Mouse (Mus musculus) brown adipose tissue, adult 24 weeks (tissue): Measurements from ENCODE around the gene Nutm1. TPM values are rescaled to one million over a fixed set of nuclear protein-coding genes. Genes with fewer than 3 reads are reported as not detected.

ENCODE experiments used
- H3K27ac ChIP-seq: fragments of 200-500 bp; replicated peaks from 2 replicates; pipeline ENCODE4 v1.5.1; 2012; ENCODE audit warnings: low read depth, mild to moderate bottlenecking, low read length
- H3K4me1 ChIP-seq: fragments of 200-500 bp; 2 replicates; pipeline ENCODE4 v1.6.1; 2012; ENCODE audit warnings: low read length, mixed read lengths; ENCODE audit not compliant: control insufficient read depth, insufficient read depth, insufficient read length
- H3K4me3 ChIP-seq: fragments of 200-500 bp; 2 replicates; pipeline ENCODE4 v1.5.1; 2012; ENCODE audit warnings: low read depth, mild to moderate bottlenecking, low read length, moderate library complexity; ENCODE audit not compliant: insufficient read depth
- polyA plus RNA-seq: library from polyadenylated mRNA; stranded (reverse); fragments of >200 nt; gene quantifications from 2 replicates; pipeline ENCODE4 v1.2.4, GENCODE M21; 2012; ENCODE audit not compliant: missing spikeins, insufficient read depth, insufficient read length

Gene Nutm1
- polyA plus RNA-seq, 1 experiment: not detected

- Histone ChIP-seq H3K4me1 (no peaks in the 10 kb centered on the region), H3K27ac (no peak overlapping the region), H3K4me3 (peak overlapping the region; percentile 100)
Measured at GRCm38 (mm10) chr2:112239935-112240721, 19.0 kb downstream of the Nutm1 start.

DNA sequence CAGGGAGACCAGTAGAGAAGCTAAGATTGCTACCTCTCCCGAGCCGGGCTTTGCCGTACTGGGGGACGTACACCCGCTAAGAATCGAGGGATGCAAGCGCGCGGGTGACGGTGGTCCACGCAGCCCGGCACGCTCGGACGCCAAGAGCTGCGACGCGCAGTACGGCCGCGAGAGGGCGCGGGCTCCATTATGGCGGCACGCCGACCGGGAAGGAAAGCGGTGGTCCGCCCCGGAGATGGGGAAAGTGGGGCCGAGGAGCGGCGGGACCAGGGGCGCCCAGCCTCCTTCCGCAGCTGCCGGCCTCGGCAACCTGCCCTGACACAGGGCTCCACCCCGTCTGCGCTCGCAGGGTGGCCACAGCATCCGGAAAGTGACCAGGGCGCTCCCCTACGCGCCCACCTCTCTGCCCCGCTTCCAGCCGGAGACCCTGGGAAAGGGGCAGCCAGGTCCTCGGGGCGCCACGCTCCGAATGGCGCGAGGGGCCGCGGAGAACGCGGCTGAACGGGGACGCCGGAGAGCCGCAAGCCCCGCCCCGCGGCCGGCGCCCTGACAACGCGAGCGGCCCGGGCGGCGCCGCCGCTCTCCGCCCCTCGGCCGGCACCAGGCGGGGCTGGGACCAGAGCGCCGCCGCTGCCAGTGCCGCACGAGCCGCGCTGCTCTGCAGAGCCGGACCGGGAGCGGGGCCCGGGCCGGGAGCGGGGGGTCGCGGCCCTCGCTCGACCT is 19.7 kb downstream of the Nutm1 start, which contains the start of gene Lpcat4:
Gene Lpcat4 (plus strand): TSS at position 257 of the 723 bp plus-strand sequence.
- peak within 1 kb of the TSS; percentile 100 for H3K4me3 ChIP-seq
- peak within 1 kb of the TSS; percentile 89 for H3K27ac ChIP-seq
- H3K4me1 ChIP-seq: no peaks in the 10 kb centered on the region

DNA sequence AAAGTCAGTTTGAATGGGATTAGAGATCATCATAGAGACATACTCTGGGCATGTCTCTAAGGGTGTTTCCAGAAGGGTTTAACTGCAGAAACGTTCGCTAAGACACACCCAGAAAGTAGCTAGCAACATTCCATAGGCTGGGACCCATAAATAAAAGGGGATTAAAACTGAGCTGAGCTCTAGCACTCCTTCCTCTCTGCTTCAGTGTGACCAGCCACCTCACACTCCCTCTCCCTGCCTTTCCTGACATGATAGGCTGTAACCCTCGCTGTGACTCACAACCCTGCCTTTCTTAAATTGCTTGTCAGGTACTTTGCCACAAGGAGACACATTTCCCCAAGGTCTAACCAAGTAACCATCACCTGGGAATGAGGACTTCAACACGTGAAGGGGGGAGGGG is 21.1 kb downstream of the Nutm1 start:
- no peak overlapping the region for H3K4me3 ChIP-seq
- H3K27ac ChIP-seq: no peak overlapping the region
- H3K4me1 ChIP-seq: no peaks in the 10 kb centered on the region

DNA sequence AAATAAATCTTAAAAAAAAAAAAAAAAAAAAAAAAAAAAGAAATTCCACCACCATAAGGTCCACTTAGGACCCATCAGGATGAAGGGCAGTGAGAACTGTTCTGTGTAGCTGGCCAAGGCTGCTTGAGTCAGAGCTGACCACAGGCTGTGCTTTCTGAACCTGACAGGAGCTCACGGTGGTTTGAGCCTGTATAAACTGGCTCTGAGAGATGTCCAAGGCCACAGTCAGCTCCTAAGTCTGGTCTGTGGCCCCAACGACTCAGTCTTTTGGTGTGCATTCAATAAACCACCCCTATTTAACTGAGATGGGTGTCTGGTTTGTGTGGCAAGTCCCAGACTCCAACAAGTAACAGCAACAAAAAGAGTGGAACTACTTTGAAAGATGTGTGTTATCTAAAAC is 22.5 kb downstream of the Nutm1 start:
- H3K27ac ChIP-seq: no peak overlapping the region
- no peak overlapping the region for H3K4me3 ChIP-seq
- no peaks in the 10 kb centered on the region for H3K4me1 ChIP-seq

- no peak overlapping the region for H3K4me3 ChIP-seq
- H3K27ac ChIP-seq: no peak overlapping the region
- no peaks in the 10 kb centered on the region for H3K4me1 ChIP-seq
Measured at GRCm38 (mm10) chr2:112232623-112233022, 26.5 kb downstream of the Nutm1 start.

- Histone ChIP-seq H3K27ac (no peak overlapping the region), H3K4me3 (no peak overlapping the region)
Measured at GRCm38 (mm10) chr2:112224356-112224755, 34.7 kb downstream of the Nutm1 start.

DNA sequence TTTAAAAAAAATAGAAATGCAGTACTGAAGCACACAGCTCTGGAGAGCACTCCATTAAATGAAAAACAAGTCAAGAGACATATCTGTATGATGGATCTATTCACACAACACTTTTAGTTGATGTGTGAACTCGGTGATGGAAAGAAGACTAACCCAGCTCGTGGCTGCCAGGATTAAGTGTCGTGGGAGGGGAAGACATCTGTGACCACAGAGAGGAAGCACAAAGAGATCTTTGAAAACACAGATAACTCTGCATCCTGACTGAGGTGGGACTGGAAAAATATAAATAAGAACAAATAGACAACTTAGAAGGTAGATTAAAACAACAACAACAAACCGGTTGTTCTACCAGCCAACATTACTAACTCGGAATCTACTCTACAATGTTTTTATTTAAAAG is 36.5 kb downstream of the Nutm1 start:
- Histone ChIP-seq H3K4me3 (no peak overlapping the region), H3K4me1 (no peaks in the 10 kb centered on the region), H3K27ac (no peak overlapping the region)

More at GRCm38 (mm10) chr2:112224356-112224755, 34.7 kb downstream of the Nutm1 start:
- H3K4me1 ChIP-seq: no peaks in the 10 kb centered on the region

- Histone ChIP-seq H3K4me3 (no peak overlapping the region), H3K27ac (no peak overlapping the region), H3K4me1 (no peaks in the 10 kb centered on the region)
Measured at GRCm38 (mm10) chr2:112220880-112221279, 38.2 kb downstream of the Nutm1 start.

DNA sequence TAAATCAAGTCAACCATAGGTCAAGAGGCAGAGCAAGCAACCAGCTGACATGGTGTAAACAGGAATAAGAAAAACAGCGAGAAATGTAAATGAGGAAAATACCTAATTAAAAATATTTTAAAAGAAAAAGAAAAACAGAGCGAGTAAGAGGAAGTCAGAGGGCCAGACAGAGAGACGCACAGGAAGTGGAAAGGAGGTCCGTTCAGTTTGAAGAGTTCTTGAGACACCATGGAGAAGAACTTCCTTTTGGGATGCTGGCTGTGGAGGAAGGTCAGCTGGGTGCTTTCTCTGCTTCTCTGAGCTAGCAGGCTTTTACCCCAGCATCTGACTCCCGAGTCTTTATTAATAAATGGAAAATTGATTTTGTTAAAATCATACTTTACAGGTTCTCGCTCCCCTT is 41.5 kb downstream of the Nutm1 start:
- Histone ChIP-seq H3K27ac (no peak overlapping the region), H3K4me3 (no peak overlapping the region)

GRCm38 (mm10) chr2:112215977-112216376 is 43.1 kb downstream of the Nutm1 start:
- H3K27ac ChIP-seq: no peak overlapping the region
- H3K4me1 ChIP-seq: no peaks in the 10 kb centered on the region
- no peak overlapping the region for H3K4me3 ChIP-seq

More for the DNA sequence above, 41.5 kb downstream of the Nutm1 start:
- no peaks in the 10 kb centered on the region for H3K4me1 ChIP-seq

- no peak overlapping the region for H3K27ac ChIP-seq
- no peak overlapping the region for H3K4me3 ChIP-seq
- H3K4me1 ChIP-seq: no peaks in the 10 kb centered on the region
Measured at GRCm38 (mm10) chr2:112210699-112211098, 48.4 kb downstream of the Nutm1 start.

- Histone ChIP-seq H3K4me3 (no peak overlapping the region), H3K27ac (no peak overlapping the region), H3K4me1 (no peaks in the 10 kb centered on the region)
Measured at GRCm38 (mm10) chr2:112210142-112210541, 48.9 kb downstream of the Nutm1 start.

DNA sequence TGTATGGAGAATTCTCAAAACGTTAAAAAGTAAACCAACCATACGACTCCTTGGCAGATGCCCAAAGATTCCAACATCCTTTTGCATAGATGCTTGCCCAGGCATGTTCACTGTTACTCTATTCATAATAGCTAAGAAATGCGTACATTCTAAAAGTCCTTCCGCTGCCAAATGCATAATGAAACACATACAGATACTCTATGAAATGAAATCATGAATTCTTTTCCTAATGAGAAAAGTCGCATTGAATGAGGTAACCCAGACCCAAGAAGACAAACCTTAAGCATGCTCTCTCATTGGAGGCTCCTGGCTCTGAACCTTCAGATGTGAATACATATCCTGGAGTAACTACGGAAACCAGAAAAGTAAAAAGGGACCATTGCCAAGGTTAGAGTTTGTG is 56.0 kb downstream of the Nutm1 start:
- Histone ChIP-seq H3K4me1 (no peaks in the 10 kb centered on the region), H3K27ac (no peak overlapping the region), H3K4me3 (no peak overlapping the region)
